Mouse (Mus musculus): ENCODE results near the gene Exoc4. TPM values are rescaled to one million over a fixed set of nuclear protein-coding genes. Genes with fewer than 3 reads are reported as not detected.

Gene Exoc4
- polyA plus RNA-seq, 1 experiment from 2014 or later = 52.2 TPM

DNA sequence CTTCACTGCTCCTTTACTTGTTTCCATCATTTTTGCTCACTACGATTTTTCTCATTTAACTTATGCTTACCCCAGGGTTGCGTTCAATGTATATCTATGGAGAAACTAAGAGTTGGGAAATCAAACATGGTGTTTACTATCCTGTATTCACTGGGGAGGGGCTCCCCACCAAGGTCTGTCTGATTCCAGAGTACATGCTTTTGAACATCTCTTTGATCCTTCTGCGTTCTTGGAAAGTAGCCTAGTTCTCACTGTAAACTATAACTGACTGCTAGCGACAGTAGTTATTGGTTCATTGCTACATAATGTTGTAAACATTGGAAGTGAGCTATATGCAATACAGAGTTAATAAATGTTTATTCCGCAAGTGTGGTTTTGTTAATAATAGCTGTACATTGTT is 460.5 kb downstream of the Exoc4 start:
- 83% methylated on average over 5 of the region's 5 CpGs for WGBS
- H3K9me3 ChIP-seq = no peaks in the 10 kb centered on the region
- ATAC-seq (ENCODE audit: low FRiP score) = no peak
- no peak overlapping the region for H3K4me3 ChIP-seq
- no peaks in the 10 kb centered on the region for H3K27me3 ChIP-seq
- no peak overlapping the region for H3K27ac ChIP-seq
- H3K4me2 ChIP-seq = no peak overlapping the region
- H3K4me1 ChIP-seq (replicated peaks) = peaks cover 10% of the 10 kb centered on the region; the same call in 1 of the 2 replicates
- no peaks in the 10 kb centered on the region for H3K36me3 ChIP-seq
- no peak overlapping the region for H3K9ac ChIP-seq

DNA sequence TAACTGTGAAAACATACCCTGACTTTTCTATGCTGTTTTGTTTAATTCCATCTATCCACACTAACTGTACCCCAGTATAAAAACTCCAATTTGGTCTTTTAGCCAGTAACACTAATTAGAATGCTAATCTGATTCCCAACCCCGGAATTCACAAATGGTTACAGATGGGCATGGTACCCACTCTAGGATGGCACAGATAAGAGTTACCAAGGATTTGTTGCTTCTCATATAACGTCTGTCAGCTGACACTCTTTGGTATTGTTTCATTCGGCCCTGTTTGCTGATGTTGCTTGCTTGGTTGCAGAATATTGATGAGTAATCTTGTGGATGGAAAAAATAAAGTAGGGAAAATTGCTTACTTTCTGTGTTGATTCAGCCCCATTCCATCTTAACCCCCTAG is 462.9 kb downstream of the Exoc4 start:
- Histone ChIP-seq H3K9me3 (no peaks in the 10 kb centered on the region), H3K27me3 (no peaks in the 10 kb centered on the region), H3K9ac (no peak overlapping the region), H3K36me3 (no peaks in the 10 kb centered on the region), H3K4me1 (replicated peaks) (peaks cover 10% of the 10 kb centered on the region; the same call in 1 of the 2 replicates), H3K4me3 (no peak overlapping the region), H3K27ac (no peak overlapping the region), H3K4me2 (no peak overlapping the region)
- no peak for ATAC-seq (ENCODE audit: low FRiP score)
- WGBS = 55% methylated on average over 3 of the region's 3 CpGs

DNA sequence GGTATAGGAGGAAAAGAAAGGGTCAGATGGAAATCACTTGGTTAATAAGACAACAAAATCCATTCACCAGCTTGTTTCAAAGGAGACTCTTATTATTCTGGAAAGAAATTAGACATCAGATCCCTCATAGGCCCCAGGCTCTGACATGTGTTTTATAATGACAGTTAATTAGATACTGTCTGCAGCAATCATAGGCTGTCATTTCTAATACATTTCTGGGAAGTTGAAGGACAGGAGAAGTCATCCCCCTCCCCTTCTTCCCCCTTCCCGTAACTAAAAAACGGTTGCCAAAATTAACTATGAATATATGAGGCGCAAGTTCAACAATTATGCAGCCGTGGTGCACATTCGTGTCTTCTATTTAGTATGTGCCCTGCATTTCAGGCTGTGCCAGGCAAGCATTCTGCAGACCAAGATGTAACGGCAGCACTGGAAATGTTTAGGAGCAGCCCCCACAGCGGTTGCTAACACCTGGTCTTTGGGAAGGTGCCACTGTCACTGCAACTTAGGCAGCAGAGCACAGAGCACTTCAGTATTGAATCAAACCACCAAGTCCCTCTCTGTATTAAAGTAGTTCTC is 463.7 kb downstream of the Exoc4 start:
- Histone ChIP-seq H3K27me3 (no peaks in the 10 kb centered on the region), H3K4me3 (no peak overlapping the region), H3K4me2 (no peak overlapping the region), H3K4me1 (replicated peaks) (peaks cover 10% of the 10 kb centered on the region; the same call in 1 of the 2 replicates), H3K9me3 (no peaks in the 10 kb centered on the region), H3K36me3 (no peaks in the 10 kb centered on the region), H3K27ac (no peak overlapping the region), H3K9ac (no peak overlapping the region)
- no peak for ATAC-seq (ENCODE audit: low FRiP score)
- WGBS = 59% methylated on average over 7 of the region's 7 CpGs

DNA sequence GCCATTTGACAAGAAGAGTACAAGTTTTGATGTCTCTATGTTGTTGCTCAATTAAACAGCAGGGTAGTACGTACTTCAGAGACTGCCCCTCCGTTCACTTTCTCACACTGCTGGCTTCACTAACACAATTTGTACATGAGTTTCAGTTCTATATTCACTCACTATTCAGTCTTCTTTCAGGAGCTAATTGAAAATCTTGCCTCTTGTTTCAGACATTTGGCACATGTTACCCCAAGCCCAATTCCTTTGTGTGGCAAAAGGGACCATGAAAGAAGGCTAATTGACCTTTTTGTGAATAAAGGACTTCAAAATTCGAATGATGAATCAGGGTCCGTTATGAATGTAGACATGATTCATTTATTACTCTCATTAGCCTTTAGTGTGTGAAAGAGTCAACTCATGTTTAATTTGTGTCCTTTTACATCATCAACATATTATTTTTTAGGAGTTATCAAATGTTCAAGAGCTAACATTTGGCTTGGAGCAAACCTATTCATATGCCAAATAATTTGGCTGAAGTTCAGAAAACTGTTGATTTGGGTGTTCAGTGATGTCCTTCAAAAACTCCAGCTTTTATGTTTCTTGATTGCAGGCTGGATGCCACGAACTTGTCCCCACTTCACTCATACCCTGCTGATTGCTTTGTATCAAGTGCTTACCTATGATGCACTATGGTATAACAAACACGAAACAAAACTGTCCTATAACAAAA is 467.5 kb downstream of the Exoc4 start:
- no peaks in the 10 kb centered on the region for H3K27me3 ChIP-seq
- no peak overlapping the region for H3K4me2 ChIP-seq
- WGBS = 55% methylated on average over 6 of the region's 6 CpGs
- H3K4me3 ChIP-seq = no peak overlapping the region
- no peaks in the 10 kb centered on the region for H3K36me3 ChIP-seq
- H3K27ac ChIP-seq = no peak overlapping the region
- peaks cover 7% of the 10 kb centered on the region; the same call in 1 of the 2 replicates for H3K4me1 ChIP-seq (replicated peaks)
- H3K9ac ChIP-seq = no peak overlapping the region
- H3K9me3 ChIP-seq = no peaks in the 10 kb centered on the region
- ATAC-seq (ENCODE audit: low FRiP score) = no peak

DNA sequence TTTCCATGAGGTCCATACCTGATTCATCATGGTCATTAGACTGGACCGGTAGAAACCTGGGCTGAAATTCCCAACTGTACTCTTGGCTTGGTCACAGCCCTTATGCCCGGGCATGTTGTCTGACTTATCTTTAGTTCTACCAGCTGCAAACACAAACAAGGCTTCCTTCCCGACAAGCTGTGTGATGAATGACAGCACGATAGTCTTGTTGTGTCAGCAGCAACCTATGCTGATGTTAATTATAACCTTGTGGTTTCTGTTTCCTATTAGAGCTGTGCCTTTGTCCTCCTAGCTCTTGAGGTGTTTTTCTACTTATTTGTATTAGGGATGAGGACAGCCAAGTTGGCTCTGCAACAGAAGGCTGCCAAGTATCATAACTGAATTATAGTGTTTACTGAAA is 472.3 kb downstream of the Exoc4 start:
- WGBS = 72% methylated on average over 4 of the region's 4 CpGs
- no peaks in the 10 kb centered on the region for H3K9me3 ChIP-seq
- no peak overlapping the region for H3K4me3 ChIP-seq
- H3K4me2 ChIP-seq = no peak overlapping the region
- H3K9ac ChIP-seq = no peak overlapping the region
- peaks cover 3% of the 10 kb centered on the region; the same call in 1 of the 2 replicates for H3K4me1 ChIP-seq (replicated peaks)
- H3K27me3 ChIP-seq = no peaks in the 10 kb centered on the region
- ATAC-seq (ENCODE audit: low FRiP score) = no peak
- H3K27ac ChIP-seq = peak overlapping the region; percentile 58; the same call in 1 of the 2 replicates
- H3K36me3 ChIP-seq = no peaks in the 10 kb centered on the region

DNA sequence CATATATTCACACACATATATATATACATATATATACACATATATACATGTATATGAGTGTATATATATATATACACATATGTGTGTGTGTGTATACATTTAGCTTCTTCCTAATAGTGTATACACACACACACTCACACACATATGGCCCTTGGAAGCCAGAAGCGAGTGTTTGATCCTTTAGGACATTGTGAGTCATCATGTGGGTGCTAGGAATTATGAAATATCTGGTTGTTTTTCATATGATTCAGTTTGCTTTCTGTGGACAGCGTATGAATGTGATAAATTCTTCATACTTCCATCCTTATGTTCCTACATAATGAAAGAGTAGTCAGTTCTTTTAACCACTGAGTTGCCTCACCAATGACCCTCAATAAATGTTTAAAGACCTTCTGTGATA is 473.9 kb downstream of the Exoc4 start:
- Histone ChIP-seq H3K4me1 (replicated peaks) (peaks cover 11% of the 10 kb centered on the region), H3K27me3 (no peaks in the 10 kb centered on the region), H3K9me3 (no peaks in the 10 kb centered on the region), H3K36me3 (no peaks in the 10 kb centered on the region), H3K4me3 (no peak overlapping the region), H3K27ac (no peak overlapping the region), H3K9ac (no peak overlapping the region), H3K4me2 (no peak overlapping the region)
- no peak for ATAC-seq (ENCODE audit: low FRiP score)
- 90% methylated on average over 2 of the region's 2 CpGs for WGBS

DNA sequence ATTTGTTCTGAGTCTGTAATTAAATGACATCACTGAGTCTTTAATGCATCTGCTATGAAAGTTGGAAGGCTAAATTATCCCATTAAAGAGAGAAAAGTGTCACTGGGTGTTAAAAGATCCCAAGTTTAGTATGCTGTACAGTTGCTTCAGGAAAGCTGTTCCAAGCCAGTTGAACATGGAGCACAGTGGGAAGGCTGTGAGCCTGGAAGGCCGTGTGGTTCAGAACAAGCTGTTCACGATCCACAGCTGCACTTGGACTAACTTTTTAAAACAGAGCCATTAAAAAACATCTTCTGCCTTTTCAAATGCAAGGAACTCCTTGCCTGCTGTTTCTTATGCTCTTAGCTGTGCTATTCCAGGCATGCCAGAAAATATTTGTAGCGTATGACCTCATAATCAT is 475.7 kb downstream of the Exoc4 start:
- 95% methylated on average over 3 of the region's 3 CpGs for WGBS
- Histone ChIP-seq H3K9ac (no peak overlapping the region), H3K27ac (no peak overlapping the region)

DNA sequence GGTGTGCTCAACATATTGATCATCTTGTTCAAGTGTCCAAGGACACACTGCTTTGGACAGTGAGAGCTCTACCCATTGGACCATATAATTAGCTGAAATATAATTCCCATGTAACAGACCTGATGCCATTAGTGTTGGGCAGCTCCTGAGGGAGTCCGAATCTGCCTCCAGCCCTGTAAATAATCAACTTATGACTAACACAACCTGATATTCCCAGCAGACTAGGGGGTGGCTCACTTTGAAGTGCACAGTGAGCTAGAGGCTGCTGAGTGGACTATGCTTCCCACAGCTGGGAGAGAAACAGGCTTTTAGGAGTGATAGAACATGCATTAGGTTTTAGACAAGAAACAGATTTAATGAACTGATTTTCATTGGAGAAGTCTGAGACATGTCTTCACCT is 478.4 kb downstream of the Exoc4 start:
- Histone ChIP-seq H3K4me3 (no peak overlapping the region), H3K27ac (peak overlapping the region; percentile 52), H3K9ac (no peak overlapping the region), H3K27me3 (no peaks in the 10 kb centered on the region), H3K4me1 (replicated peaks) (peaks cover 14% of the 10 kb centered on the region), H3K9me3 (no peaks in the 10 kb centered on the region), H3K4me2 (no peak overlapping the region), H3K36me3 (no peaks in the 10 kb centered on the region)
- ATAC-seq (ENCODE audit: low FRiP score) = no peak
- WGBS = 64% methylated on average over 1 of the region's 1 CpGs

More for the DNA sequence above, 475.7 kb downstream of the Exoc4 start:
- H3K4me2 ChIP-seq = no peak overlapping the region
- no peak for ATAC-seq (ENCODE audit: low FRiP score)
- no peak overlapping the region for H3K4me3 ChIP-seq
- no peaks in the 10 kb centered on the region for H3K9me3 ChIP-seq
- no peaks in the 10 kb centered on the region for H3K27me3 ChIP-seq
- H3K4me1 ChIP-seq (replicated peaks) = peaks cover 12% of the 10 kb centered on the region
- no peaks in the 10 kb centered on the region for H3K36me3 ChIP-seq

DNA sequence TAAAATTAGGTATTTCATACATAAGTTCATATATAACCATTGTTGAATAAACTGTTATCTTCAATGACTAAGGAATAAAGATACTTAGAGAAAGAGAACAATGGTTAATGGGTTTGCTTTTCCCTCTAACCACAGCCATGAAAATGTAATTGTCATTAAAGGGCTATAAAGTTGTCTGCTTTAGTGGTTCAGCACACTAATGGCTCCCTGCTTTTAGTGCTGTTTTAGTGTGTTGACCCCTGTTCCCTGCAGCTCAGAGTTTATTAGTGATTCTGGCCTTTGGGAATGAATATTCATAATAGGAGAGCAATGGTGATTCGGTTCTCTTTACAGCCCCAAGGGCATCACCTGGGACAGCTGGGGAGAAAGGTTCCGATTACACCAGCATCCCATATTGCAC is 483.3 kb downstream of the Exoc4 start:
- H3K27me3 ChIP-seq = no peaks in the 10 kb centered on the region
- ATAC-seq (ENCODE audit: low FRiP score) = no peak
- H3K4me3 ChIP-seq = no peak overlapping the region
- H3K9ac ChIP-seq = no peak overlapping the region
- H3K4me2 ChIP-seq = no peak overlapping the region
- WGBS = 34% methylated on average over 2 of the region's 2 CpGs
- H3K9me3 ChIP-seq = no peaks in the 10 kb centered on the region
- peaks cover 28% of the 10 kb centered on the region for H3K4me1 ChIP-seq (replicated peaks)
- no peaks in the 10 kb centered on the region for H3K36me3 ChIP-seq
- no peak overlapping the region for H3K27ac ChIP-seq

DNA sequence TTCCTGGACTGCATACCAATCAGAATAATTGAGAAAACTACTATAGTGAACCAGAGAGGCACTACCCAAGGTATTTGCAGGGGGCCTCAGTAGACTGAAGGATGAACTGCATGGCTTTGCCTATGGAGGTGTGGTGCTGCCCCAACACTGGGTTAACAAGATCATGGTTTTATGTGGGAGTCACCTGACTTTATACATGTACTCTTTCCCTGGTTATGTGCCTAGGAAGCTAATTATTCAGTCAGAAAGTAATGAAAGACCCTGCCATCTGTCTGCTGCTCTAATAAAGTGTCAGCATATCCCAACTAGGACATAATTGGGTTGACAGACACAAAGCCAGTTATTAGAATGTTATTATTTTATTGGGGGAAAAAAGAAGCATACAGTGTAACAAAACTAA is 484.7 kb downstream of the Exoc4 start:
- H3K9me3 ChIP-seq = no peaks in the 10 kb centered on the region
- no peak overlapping the region for H3K9ac ChIP-seq
- no peak for ATAC-seq (ENCODE audit: low FRiP score)
- no peak overlapping the region for H3K4me3 ChIP-seq
- no peak overlapping the region for H3K4me2 ChIP-seq
- H3K36me3 ChIP-seq = no peaks in the 10 kb centered on the region
- H3K4me1 ChIP-seq (replicated peaks) = peaks cover 32% of the 10 kb centered on the region
- no peaks in the 10 kb centered on the region for H3K27me3 ChIP-seq
- peak overlapping the region; percentile 75; the same call in 1 of the 2 replicates for H3K27ac ChIP-seq

DNA sequence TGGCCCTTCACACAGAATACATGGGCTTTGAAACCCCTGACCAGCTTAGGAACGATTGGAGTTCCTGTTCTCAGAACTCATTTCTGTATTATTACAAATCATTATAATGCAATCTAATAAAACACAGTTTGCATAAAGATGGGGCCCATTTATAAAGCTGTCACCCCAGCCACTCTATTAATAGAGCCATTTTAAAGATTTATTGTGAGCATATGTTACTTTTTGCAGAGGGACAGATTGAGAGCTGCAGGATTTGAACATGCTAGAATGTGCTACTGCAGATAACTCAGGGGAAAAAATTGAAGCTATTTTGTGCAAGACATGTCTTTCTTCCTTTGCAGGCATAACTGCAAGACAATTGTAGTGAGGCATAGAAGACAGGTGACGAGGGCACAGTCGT is 485.1 kb downstream of the Exoc4 start:
- no peaks in the 10 kb centered on the region for H3K36me3 ChIP-seq
- H3K9ac ChIP-seq = no peak overlapping the region
- H3K27ac ChIP-seq = peak overlapping the region; percentile 75
- no peaks in the 10 kb centered on the region for H3K9me3 ChIP-seq
- ATAC-seq (ENCODE audit: low FRiP score) = no peak
- H3K4me1 ChIP-seq (replicated peaks) = peaks cover 36% of the 10 kb centered on the region
- H3K27me3 ChIP-seq = no peaks in the 10 kb centered on the region
- WGBS = 70% methylated on average over 3 of the region's 3 CpGs
- H3K4me2 ChIP-seq = no peak overlapping the region
- no peak overlapping the region for H3K4me3 ChIP-seq

DNA sequence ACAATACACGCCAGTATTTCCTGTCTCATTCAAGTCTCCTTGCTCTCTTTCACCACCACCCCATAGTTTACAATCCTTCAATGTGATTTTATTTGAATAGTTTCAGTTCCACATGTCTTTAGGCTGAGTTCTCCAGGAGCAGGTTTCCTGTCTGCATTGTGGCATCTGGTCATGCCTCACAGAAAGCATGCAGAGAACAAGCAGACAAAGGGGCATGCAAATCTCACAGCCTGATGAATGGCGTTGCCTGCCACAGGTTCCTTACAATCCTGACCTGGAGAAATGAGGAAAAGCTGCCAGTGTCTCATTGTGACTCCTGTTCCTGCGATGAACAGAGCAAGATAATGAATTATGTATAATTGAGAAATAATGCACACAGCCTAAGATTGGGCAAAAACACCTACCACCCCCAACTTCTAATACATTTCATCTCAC is 490.0 kb downstream of the Exoc4 start:
- no peak overlapping the region for H3K4me2 ChIP-seq

DNA sequence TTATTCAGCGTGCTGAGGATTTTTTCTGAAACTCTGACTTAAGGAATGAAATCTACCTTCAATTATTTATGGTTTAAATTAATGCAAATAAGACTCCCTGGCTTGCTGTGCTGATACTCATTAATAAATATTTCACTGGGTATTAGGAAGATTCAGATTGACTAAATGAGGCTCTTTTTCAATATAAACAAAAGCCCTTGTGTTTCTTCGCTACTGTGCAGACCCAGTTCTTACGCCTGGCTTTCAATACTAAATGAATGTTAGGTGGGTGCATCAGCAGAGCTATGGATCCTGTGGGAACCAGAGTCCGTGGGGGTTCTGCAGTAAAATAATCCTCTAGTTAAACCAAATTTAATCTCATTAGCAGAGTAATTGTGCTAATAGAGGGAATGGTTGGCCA is 490.4 kb downstream of the Exoc4 start:
- Histone ChIP-seq H3K27ac (peak overlapping the region; percentile 86), H3K36me3 (peaks cover 5% of the 10 kb centered on the region; the same call in 1 of the 2 replicates), H3K4me2 (no peak overlapping the region), H3K9me3 (peaks cover 9% of the 10 kb centered on the region), H3K27me3 (no peaks in the 10 kb centered on the region), H3K9ac (peak overlapping the region; percentile 19; the same call in 1 of the 2 replicates), H3K4me1 (replicated peaks) (peaks cover 30% of the 10 kb centered on the region), H3K4me3 (no peak overlapping the region)
- peak; percentile 64; the same call in 1 of the 2 replicates for ATAC-seq (ENCODE audit: low FRiP score)
- WGBS = 17% methylated on average over 4 of the region's 4 CpGs

More for the DNA sequence above, 490.0 kb downstream of the Exoc4 start:
- Histone ChIP-seq H3K9ac (peak overlapping the region; percentile 24; the same call in 1 of the 2 replicates), H3K27ac (peak overlapping the region; percentile 86), H3K9me3 (peaks cover 9% of the 10 kb centered on the region), H3K27me3 (no peaks in the 10 kb centered on the region), H3K36me3 (peaks cover 5% of the 10 kb centered on the region; the same call in 1 of the 2 replicates), H3K4me1 (replicated peaks) (peaks cover 34% of the 10 kb centered on the region), H3K4me3 (no peak overlapping the region)
- ATAC-seq (ENCODE audit: low FRiP score) = peak; percentile 50
- 14% methylated on average over 3 of the region's 3 CpGs for WGBS

Measured in hindbrain, embryonic 13.5 days (tissue).